Mouse (Mus musculus) frontal cortex, postnatal 25 days (tissue): ENCODE data around the gene Evx2.

Experiments used
- DNase-seq, 2 experiments: peaks; one replicate each; pipeline ENCODE4 v3.0.0; 2022; ENCODE audit warnings: low spot score in 2 of 2

The Evx2 gene

GRCm38 (mm10) chr2:74667191-74667841 lies 8.0 kb upstream of the Evx2 start:
- DNase-seq, result no peak

- DNase-seq, result no peak
Observed at GRCm38 (mm10) chr2:74666411-74666810, 7.1 kb upstream of the Evx2 start.

GRCm38 (mm10) chr2:74663291-74663925 lies 4.1 kb upstream of the Evx2 start:
- DNase-seq, result no peak

- peak in 1 of 2 experiments; percentile 27 for DNase-seq
Observed at GRCm38 (mm10) chr2:74661685-74662084, 2.3 kb upstream of the Evx2 start.

- DNase-seq, result no peak
Observed at GRCm38 (mm10) chr2:74660421-74661375, 1.3 kb upstream of the Evx2 start.

GRCm38 (mm10) chr2:74658667-74659371 lies 538 bp downstream of the Evx2 start:
- no peak for DNase-seq

- no peak for DNase-seq
Observed at GRCm38 (mm10) chr2:74658024-74658666, 1.2 kb downstream of the Evx2 start.

GRCm38 (mm10) chr2:74657251-74658023 lies 1.9 kb downstream of the Evx2 start:
- no peak for DNase-seq

- no peak for DNase-seq
Observed at GRCm38 (mm10) chr2:74656632-74657021, 2.7 kb downstream of the Evx2 start.

- DNase-seq, result no peak
Observed at GRCm38 (mm10) chr2:74655821-74656631, 3.3 kb downstream of the Evx2 start.

- DNase-seq, result no peak
Observed at GRCm38 (mm10) chr2:74655420-74655781, 4.0 kb downstream of the Evx2 start.

GRCm38 (mm10) chr2:74654743-74655419 lies 4.5 kb downstream of the Evx2 start:
- DNase-seq, result no peak

GRCm38 (mm10) chr2:74653781-74654535 lies 5.4 kb downstream of the Evx2 start:
- no peak for DNase-seq

- no peak for DNase-seq
Observed at GRCm38 (mm10) chr2:74652996-74653340, 6.4 kb downstream of the Evx2 start.

GRCm38 (mm10) chr2:74647082-74647864 lies 12.1 kb downstream of the Evx2 start:
- DNase-seq, result no peak

- no peak for DNase-seq
Observed at GRCm38 (mm10) chr2:74645631-74646030, 13.7 kb downstream of the Evx2 start.

GRCm38 (mm10) chr2:74642431-74642830 lies 16.9 kb downstream of the Evx2 start:
- no peak for DNase-seq

GRCm38 (mm10) chr2:74635412-74635811 lies 23.9 kb downstream of the Evx2 start:
- no peak for DNase-seq
